Mouse (Mus musculus): Measurements from ENCODE around the gene Psmb5.

Psmb5 gene

GRCm38 (mm10) chr14:54592319-54592934 is 25.4 kb downstream of the Psmb5 start:
- DNase-seq (ENCODE audit: low spot score): no peak

GRCm38 (mm10) chr14:54591056-54591455 is 26.8 kb downstream of the Psmb5 start:
- no peak for DNase-seq (ENCODE audit: low spot score)

GRCm38 (mm10) chr14:54583681-54584338 is 34.0 kb downstream of the Psmb5 start:
- peak; percentile 73 for DNase-seq (ENCODE audit: low spot score)

GRCm38 (mm10) chr14:54582536-54582935 is 35.3 kb downstream of the Psmb5 start:
- DNase-seq (ENCODE audit: low spot score): no peak

- no peak for DNase-seq (ENCODE audit: low spot score)
Measured at GRCm38 (mm10) chr14:54579638-54580037, 38.2 kb downstream of the Psmb5 start.

GRCm38 (mm10) chr14:54578063-54578462 is 39.8 kb downstream of the Psmb5 start:
- DNase-seq (ENCODE audit: low spot score): peak; percentile 59

- peak; percentile 93 for DNase-seq (ENCODE audit: low spot score)
Measured at GRCm38 (mm10) chr14:54577089-54577982, 40.5 kb downstream of the Psmb5 start, which contains the start of gene Ajuba. TSS of gene Ajuba (minus strand) at chr14:54577558.

GRCm38 (mm10) chr14:54576241-54577088 is 41.4 kb downstream of the Psmb5 start:
- DNase-seq (ENCODE audit: low spot score): no peak

GRCm38 (mm10) chr14:54575631-54576030 is 42.2 kb downstream of the Psmb5 start:
- DNase-seq (ENCODE audit: low spot score): peak; percentile 80

GRCm38 (mm10) chr14:54575031-54575430 is 42.8 kb downstream of the Psmb5 start:
- no peak for DNase-seq (ENCODE audit: low spot score)

GRCm38 (mm10) chr14:54574253-54574652 is 43.6 kb downstream of the Psmb5 start:
- no peak for DNase-seq (ENCODE audit: low spot score)

GRCm38 (mm10) chr14:54572790-54573736 is 44.8 kb downstream of the Psmb5 start:
- peak; percentile 68 for DNase-seq (ENCODE audit: low spot score)

GRCm38 (mm10) chr14:54572122-54572521 is 45.7 kb downstream of the Psmb5 start:
- DNase-seq (ENCODE audit: low spot score): no peak

- DNase-seq (ENCODE audit: low spot score): peak; percentile 26
Measured at GRCm38 (mm10) chr14:54569451-54570392, 48.1 kb downstream of the Psmb5 start.

- DNase-seq (ENCODE audit: low spot score): peak; percentile 78
Measured at GRCm38 (mm10) chr14:54568694-54569414, 49.0 kb downstream of the Psmb5 start.

All from lung, postnatal 25 days (tissue).